Mouse (Mus musculus): Measurements from ENCODE around the gene Stx3. TPM values are rescaled to one million over a fixed set of nuclear protein-coding genes. Genes with fewer than 3 reads are reported as not detected.

Gene Stx3
- polyA plus RNA-seq, 1 experiment, result 58.1 TPM

DNA sequence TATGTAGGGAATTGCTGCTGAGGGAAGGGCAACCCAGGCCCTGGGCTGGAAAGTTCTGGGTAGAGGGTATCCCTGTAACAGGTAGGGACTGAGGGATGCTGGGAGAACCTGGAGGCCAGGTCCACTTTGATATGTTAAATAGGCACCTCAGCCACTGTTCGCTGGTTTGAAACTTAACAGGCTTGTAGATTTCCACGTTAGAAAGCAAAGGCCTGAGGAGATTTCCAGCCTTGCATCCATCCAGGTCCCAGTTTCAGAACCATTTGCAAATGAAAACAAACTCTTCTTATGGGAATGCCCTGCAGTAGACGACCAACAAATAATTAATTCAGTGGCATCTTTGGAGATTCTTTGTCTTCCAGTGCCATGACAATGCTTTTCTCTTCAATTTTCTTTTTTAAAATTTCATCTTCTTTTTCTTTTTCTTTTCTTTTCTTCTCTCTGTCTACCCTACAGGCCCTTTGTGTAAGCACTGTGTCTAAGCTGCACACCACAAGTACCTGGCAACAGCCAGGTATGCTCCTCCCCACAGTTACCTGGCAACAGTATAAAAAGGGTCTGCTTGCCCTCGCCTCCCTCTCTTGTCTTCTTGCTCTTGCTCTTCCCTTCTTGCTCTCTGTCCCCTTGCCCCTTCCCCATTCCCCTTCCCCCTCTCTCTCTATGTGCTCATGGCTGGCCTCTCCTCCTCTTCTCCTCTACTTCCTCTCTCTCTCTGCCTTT, 4.3 kb upstream of the Stx3 start:
- Histone ChIP-seq H3K27ac (ENCODE audit: insufficient read depth, low read length) (no peak overlapping the region), H3K4me3 (replicated peaks; ENCODE audit: insufficient read depth, low read depth, low read length) (no peak overlapping the region), H3K4me1 (ENCODE audit: control insufficient read depth, insufficient read depth, low read length) (no peaks in the 10 kb centered on the region), H3K27me3 (ENCODE audit: control insufficient read depth, insufficient read depth, low read length) (no peaks in the 10 kb centered on the region)
- TF ChIP-seq POLR2A (IDR thresholded peaks at IDR 0.05; ENCODE audit: borderline replicate concordance, insufficient read depth, low read length) (no peak), CTCF (IDR thresholded peaks at IDR 0.05; ENCODE audit: borderline replicate concordance, insufficient read depth, low read depth, low read length) (no peak)
- DNase-seq, result no peak
- 53% methylated on average over 4 of the region's 4 CpGs for WGBS

DNA sequence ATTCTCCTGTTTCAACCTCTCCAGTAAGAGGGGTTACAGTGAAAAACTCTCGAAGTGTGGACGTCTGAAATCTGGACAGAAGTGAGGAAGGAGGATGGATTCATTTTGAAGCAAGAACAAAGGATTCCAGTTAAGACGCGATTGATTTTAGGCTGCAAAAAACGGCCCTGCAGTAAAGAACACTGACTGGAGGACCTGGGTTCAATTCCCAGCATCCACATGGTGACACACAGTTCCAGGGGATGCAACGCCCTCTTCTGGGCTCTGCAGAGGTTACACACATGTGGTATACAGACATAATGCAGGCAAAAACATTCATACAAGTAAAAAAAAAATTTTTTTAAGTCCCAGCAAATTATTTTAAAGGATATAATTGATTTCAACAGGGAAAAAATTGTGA, 1.0 kb upstream of the Stx3 start:
- H3K27ac ChIP-seq (ENCODE audit: insufficient read depth, low read length), result no peak overlapping the region
- TF ChIP-seq POLR2A (IDR thresholded peaks at IDR 0.05; ENCODE audit: borderline replicate concordance, insufficient read depth, low read length) (no peak), CTCF (IDR thresholded peaks at IDR 0.05; ENCODE audit: borderline replicate concordance, insufficient read depth, low read depth, low read length) (peak; percentile 16; the same call in 1 of the 2 replicates)
- no peaks in the 10 kb centered on the region for H3K4me1 ChIP-seq (ENCODE audit: control insufficient read depth, insufficient read depth, low read length)
- WGBS, result 28% methylated on average over 6 of the region's 6 CpGs
- H3K27me3 ChIP-seq (ENCODE audit: control insufficient read depth, insufficient read depth, low read length), result no peaks in the 10 kb centered on the region
- peak overlapping the region; percentile 81 for H3K4me3 ChIP-seq (replicated peaks; ENCODE audit: insufficient read depth, low read depth, low read length)
- peak in 1 of 2 experiments; percentile 18 for DNase-seq

DNA sequence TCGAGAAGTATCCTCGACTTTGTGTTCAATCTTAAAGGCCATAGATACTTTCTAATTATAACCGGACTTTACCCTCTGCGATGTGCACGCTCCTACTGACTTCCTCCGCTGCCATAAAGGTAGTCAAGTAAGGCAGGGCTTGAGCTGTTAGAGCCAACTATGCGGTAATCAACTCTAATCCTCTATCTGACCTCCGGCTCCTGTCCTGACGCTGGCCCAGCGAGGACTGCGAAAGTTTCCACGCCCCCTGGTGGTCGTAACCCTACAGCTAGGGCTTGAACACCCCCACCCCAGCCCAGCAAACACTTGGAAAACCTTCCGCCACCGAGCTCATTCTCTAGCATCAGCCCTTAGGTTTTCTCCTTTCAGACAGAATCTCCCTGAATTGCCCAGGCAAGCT, 597 bp upstream of the Stx3 start:
- WGBS, result 1% methylated on average over 15 of the region's 15 CpGs
- H3K4me1 ChIP-seq (ENCODE audit: control insufficient read depth, insufficient read depth, low read length), result no peaks in the 10 kb centered on the region
- TF ChIP-seq CTCF (IDR thresholded peaks at IDR 0.05; ENCODE audit: borderline replicate concordance, insufficient read depth, low read depth, low read length) (peak; percentile 48; the same call in 1 of the 2 replicates), POLR2A (IDR thresholded peaks at IDR 0.05; ENCODE audit: borderline replicate concordance, insufficient read depth, low read length) (no peak)
- no peaks in the 10 kb centered on the region for H3K27me3 ChIP-seq (ENCODE audit: control insufficient read depth, insufficient read depth, low read length)
- no peak overlapping the region for H3K27ac ChIP-seq (ENCODE audit: insufficient read depth, low read length)
- peak; percentile 68 to 72 for DNase-seq
- peak overlapping the region; percentile 81 for H3K4me3 ChIP-seq (replicated peaks; ENCODE audit: insufficient read depth, low read depth, low read length)

DNA sequence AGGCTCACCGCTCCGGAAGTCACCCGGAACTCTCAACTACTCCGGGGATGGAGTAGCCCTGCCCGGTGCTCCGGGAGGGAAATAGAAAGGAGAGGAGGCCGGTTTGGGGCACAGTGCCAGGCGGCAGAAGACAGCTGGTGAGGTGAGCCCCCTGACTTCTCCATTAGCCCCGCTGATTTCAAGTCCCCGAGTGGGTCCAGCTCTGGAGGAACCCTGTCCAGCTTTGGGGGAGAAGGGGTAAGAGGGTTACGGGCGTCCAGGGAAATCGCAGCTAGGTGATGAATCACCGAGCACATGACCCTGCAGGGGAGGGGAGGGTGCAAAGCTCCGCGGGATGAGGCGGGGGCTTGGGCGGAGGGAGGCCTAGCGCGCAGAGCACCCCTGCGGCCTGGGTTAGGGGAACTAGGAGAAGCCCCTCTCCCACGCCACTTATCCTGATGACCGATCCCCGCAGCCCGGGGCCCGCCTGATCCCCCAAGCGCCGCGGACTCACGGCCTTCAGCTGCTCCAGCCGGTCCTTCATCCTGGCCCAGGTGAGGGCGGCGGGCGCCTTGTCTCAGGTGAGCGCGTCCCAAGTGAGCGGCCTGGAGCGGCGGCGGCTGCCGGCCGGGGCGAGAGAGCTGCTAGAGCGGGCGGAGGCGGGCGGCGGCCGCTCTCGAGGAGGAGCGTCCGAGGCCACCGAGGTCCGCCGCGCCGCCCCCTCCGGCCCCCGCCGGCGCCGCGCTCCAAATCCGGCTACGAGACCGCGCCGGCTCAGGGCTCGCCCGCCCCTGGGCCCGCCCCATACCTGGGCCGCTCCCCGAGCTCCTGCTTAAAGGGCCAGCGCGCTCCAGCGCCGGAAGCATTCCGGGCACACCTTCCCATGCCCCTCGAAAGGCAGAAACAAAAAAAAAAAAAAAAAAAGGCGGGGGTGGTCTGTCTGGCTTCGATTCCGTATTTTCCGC, 732 bp downstream of the Stx3 start:
- WGBS, result under 1% methylated on average over 74 of the region's 83 CpGs
- peak; percentile 79 to 85 for DNase-seq
- H3K27me3 ChIP-seq (ENCODE audit: control insufficient read depth, insufficient read depth, low read length), result no peaks in the 10 kb centered on the region

DNA sequence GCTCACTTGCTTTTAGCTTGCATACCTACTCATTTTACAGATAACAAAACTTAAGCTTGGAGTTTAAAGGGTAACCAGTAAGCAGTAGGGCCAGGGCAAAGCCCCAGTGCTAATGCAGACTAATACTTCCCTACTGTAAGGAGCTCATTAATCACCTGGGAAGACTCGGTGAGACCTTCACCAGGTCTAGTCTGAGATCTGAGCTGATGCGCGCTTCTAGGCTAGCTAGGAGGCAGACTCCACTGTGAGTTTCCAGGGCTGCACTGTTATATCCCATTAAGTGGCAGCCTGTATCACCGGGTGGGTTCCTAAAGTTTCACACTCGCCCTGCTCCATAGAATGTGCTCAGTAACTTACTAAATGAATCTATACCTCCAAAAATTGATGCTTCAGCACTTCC, 1.6 kb downstream of the Stx3 start:
- H3K27ac ChIP-seq (ENCODE audit: insufficient read depth, low read length), result no peak overlapping the region
- peak in 1 of 2 experiments; percentile 13 for DNase-seq
- 31% methylated on average over 5 of the region's 5 CpGs for WGBS

More for the DNA sequence above, 732 bp downstream of the Stx3 start:
- Histone ChIP-seq H3K4me3 (replicated peaks; ENCODE audit: insufficient read depth, low read depth, low read length) (peak overlapping the region; percentile 81), H3K27ac (ENCODE audit: insufficient read depth, low read length) (peak overlapping the region; percentile 65; the same call in 1 of the 2 replicates), H3K4me1 (ENCODE audit: control insufficient read depth, insufficient read depth, low read length) (no peaks in the 10 kb centered on the region; the same call in 1 of the 2 replicates)
- no peak for TF ChIP-seq CTCF (IDR thresholded peaks at IDR 0.05; ENCODE audit: borderline replicate concordance, insufficient read depth, low read depth, low read length)
- TF ChIP-seq POLR2A (IDR thresholded peaks at IDR 0.05; ENCODE audit: borderline replicate concordance, insufficient read depth, low read length), result 0 out of 2 replicates have a peak, but pooled peaks have one; percentile 20

DNA sequence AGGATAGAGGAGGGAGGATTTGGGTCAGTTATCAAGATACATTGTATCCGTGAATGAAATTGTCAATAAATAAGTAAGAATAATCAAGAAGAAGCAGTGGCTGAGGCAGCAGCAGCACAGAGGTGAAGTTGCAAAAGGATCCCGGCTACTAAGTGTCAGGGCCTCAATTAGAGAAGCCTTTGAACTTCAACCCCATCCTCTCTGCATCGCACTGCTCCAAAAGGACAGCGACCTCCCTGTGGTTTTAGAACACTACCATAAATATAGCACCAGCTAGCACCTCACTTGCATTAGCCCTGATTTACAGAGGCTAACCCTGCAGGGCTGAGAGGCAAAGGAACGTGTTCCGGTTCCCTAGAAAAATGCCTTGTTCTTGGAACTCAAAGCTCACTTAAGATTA, 2.5 kb downstream of the Stx3 start:
- Histone ChIP-seq H3K4me3 (replicated peaks; ENCODE audit: insufficient read depth, low read depth, low read length) (no peak overlapping the region), H3K4me1 (ENCODE audit: control insufficient read depth, insufficient read depth, low read length) (no peaks in the 10 kb centered on the region; the same call in 1 of the 2 replicates), H3K27ac (ENCODE audit: insufficient read depth, low read length) (no peak overlapping the region), H3K27me3 (ENCODE audit: control insufficient read depth, insufficient read depth, low read length) (no peaks in the 10 kb centered on the region)
- TF ChIP-seq CTCF (IDR thresholded peaks at IDR 0.05; ENCODE audit: borderline replicate concordance, insufficient read depth, low read depth, low read length) (no peak), POLR2A (IDR thresholded peaks at IDR 0.05; ENCODE audit: borderline replicate concordance, insufficient read depth, low read length) (no peak)
- WGBS, result 65% methylated on average over 6 of the region's 6 CpGs
- DNase-seq, result no peak

More for the DNA sequence above, 1.6 kb downstream of the Stx3 start:
- no peaks in the 10 kb centered on the region for H3K27me3 ChIP-seq (ENCODE audit: control insufficient read depth, insufficient read depth, low read length)
- no peaks in the 10 kb centered on the region; the same call in 1 of the 2 replicates for H3K4me1 ChIP-seq (ENCODE audit: control insufficient read depth, insufficient read depth, low read length)
- H3K4me3 ChIP-seq (replicated peaks; ENCODE audit: insufficient read depth, low read depth, low read length), result peak overlapping the region; percentile 81
- TF ChIP-seq POLR2A (IDR thresholded peaks at IDR 0.05; ENCODE audit: borderline replicate concordance, insufficient read depth, low read length) (no peak), CTCF (IDR thresholded peaks at IDR 0.05; ENCODE audit: borderline replicate concordance, insufficient read depth, low read depth, low read length) (no peak)

DNA sequence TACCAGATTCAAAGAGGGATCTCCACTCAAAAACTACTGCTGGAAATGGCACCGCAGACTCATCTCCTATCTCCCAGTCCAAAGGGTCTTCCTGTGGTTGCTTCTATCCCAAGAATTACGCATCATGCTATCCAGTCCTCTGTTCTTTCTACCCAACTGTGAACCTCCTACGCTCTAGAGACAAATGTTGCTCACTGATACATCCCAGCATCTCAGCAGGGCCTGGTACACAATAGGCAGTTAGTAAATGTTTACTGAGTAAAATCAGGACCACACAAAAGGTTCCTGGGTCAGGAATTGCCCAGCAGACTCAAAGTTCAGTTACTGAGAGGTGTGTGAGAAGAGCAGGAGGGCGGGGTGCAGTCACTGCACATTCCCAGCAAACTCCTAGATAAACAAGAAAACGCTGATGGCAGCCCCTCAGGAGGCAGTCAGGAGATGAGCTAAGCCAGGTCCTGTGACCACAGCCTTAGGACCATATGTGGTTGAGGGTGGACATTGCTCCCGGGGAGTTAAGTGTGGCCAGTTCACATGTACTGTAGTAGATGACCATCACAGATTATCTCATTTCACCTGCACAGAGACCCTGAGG, 4.4 kb downstream of the Stx3 start:
- no peak for DNase-seq
- TF ChIP-seq POLR2A (IDR thresholded peaks at IDR 0.05; ENCODE audit: borderline replicate concordance, insufficient read depth, low read length), result no peak
- TF ChIP-seq CTCF (IDR thresholded peaks at IDR 0.05; ENCODE audit: borderline replicate concordance, insufficient read depth, low read depth, low read length), result no peak
- no peak overlapping the region for H3K27ac ChIP-seq (ENCODE audit: insufficient read depth, low read length)
- no peaks in the 10 kb centered on the region for H3K27me3 ChIP-seq (ENCODE audit: control insufficient read depth, insufficient read depth, low read length)
- no peaks in the 10 kb centered on the region; the same call in 1 of the 2 replicates for H3K4me1 ChIP-seq (ENCODE audit: control insufficient read depth, insufficient read depth, low read length)
- WGBS, result 74% methylated on average over 6 of the region's 6 CpGs
- no peak overlapping the region for H3K4me3 ChIP-seq (replicated peaks; ENCODE audit: insufficient read depth, low read depth, low read length)
